Mouse (Mus musculus): ENCODE results near the gene Zcchc17. TPM values are rescaled to one million over a fixed set of nuclear protein-coding genes. Genes with fewer than 3 reads are reported as not detected.

Zcchc17 gene
- 10 to 100 TPM; 70.6 to 72.2 TPM for polyA plus RNA-seq (2017; shearing (Covaris generic))

- peak; percentile 99 for ATAC-seq
These were observed at the start of gene Zcchc17, which contains the start of gene Snrnp40 for GRCm38 (mm10) chr4:130359486-130360237. Gene Zcchc17, minus strand, starts transcription at chr4:130359943. Gene Snrnp40, plus strand, starts transcription at chr4:130360132.

- no peak for ATAC-seq
These were observed 31.5 kb upstream of the Zcchc17 start for GRCm38 (mm10) chr4:130391265-130391664.

GRCm38 (mm10) chr4:130389927-130390326 is 30.2 kb upstream of the Zcchc17 start:
- no peak for ATAC-seq

- no peak for ATAC-seq
These were observed 29.8 kb upstream of the Zcchc17 start for GRCm38 (mm10) chr4:130389496-130389895.

- ATAC-seq: no peak
These were observed 27.5 kb upstream of the Zcchc17 start for GRCm38 (mm10) chr4:130387256-130387655.

GRCm38 (mm10) chr4:130380418-130380817 is 20.7 kb upstream of the Zcchc17 start:
- no peak for ATAC-seq

GRCm38 (mm10) chr4:130379181-130379580 is 19.4 kb upstream of the Zcchc17 start:
- no peak for ATAC-seq

GRCm38 (mm10) chr4:130377500-130377899 is 17.8 kb upstream of the Zcchc17 start:
- ATAC-seq: no peak

- no peak for ATAC-seq
These were observed 16.9 kb upstream of the Zcchc17 start for GRCm38 (mm10) chr4:130376675-130377074.

GRCm38 (mm10) chr4:130360238-130360590 is 471 bp upstream of the Zcchc17 start:
- peak; percentile 13 for ATAC-seq

- ATAC-seq: no peak
These were observed 1.8 kb downstream of the Zcchc17 start for GRCm38 (mm10) chr4:130357946-130358345.

GRCm38 (mm10) chr4:130352588-130352987 is 7.2 kb downstream of the Zcchc17 start:
- ATAC-seq: no peak

- ATAC-seq: no peak
These were observed 8.9 kb downstream of the Zcchc17 start for GRCm38 (mm10) chr4:130350690-130351422.

GRCm38 (mm10) chr4:130349666-130350065 is 10.1 kb downstream of the Zcchc17 start:
- ATAC-seq: no peak

- peak; percentile 46 for ATAC-seq
These were observed 18.1 kb downstream of the Zcchc17 start for GRCm38 (mm10) chr4:130341691-130342090.

GRCm38 (mm10) chr4:130335867-130336266 is 23.9 kb downstream of the Zcchc17 start:
- ATAC-seq: no peak

GRCm38 (mm10) chr4:130327366-130327765 is 32.4 kb downstream of the Zcchc17 start:
- ATAC-seq: no peak

- ATAC-seq: no peak
These were observed 34.3 kb downstream of the Zcchc17 start for GRCm38 (mm10) chr4:130325446-130325845.

GRCm38 (mm10) chr4:130323607-130324006 is 36.1 kb downstream of the Zcchc17 start:
- no peak for ATAC-seq

GRCm38 (mm10) chr4:130323165-130323564 is 36.6 kb downstream of the Zcchc17 start:
- no peak for ATAC-seq

- ATAC-seq: no peak
These were observed 37.2 kb downstream of the Zcchc17 start for GRCm38 (mm10) chr4:130322567-130322966.

GRCm38 (mm10) chr4:130321640-130322039 is 38.1 kb downstream of the Zcchc17 start:
- ATAC-seq: no peak

GRCm38 (mm10) chr4:130319564-130319963 is 40.2 kb downstream of the Zcchc17 start:
- no peak for ATAC-seq

- ATAC-seq: no peak
These were observed 41.6 kb downstream of the Zcchc17 start for GRCm38 (mm10) chr4:130318122-130318521.

Data from activated CD4-positive, CD25-positive, alpha-beta regulatory T cell, adult 4 months (primary cell).